Mouse (Mus musculus): ENCODE measurements around the gene Sorcs3. TPM values are rescaled to one million over a fixed set of nuclear protein-coding genes. Genes with fewer than 3 reads are reported as not detected.

Sorcs3 gene
- polyA plus RNA-seq, 1 experiment from 2014 or later: 0.99 TPM

DNA sequence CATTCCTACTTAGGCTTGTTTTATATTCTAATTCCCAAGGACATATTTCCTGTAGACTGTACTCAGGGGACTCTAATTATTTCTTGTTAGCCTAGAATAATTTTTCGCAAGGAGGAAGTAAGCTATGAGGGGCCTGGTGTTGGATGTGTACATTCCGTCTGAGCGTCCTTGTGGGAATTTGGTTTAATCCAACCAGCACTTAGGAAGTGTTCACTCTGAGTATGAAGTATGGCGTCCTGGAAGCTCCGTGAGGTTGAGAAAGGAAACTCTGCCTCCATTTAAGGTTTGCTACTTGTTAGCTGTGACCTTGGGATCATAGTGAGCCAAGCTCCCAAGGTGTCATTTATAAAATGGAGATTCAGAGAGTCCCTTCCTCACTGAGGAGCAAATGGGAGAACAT, 132.3 kb downstream of the Sorcs3 start:
- WGBS: 84% methylated on average over 5 of the region's 5 CpGs
- Histone ChIP-seq H3K27ac (ENCODE audit: low read depth, low read length) (no peak overlapping the region), H3K9me3 (ENCODE audit: control insufficient read depth, low read length) (no peaks in the 10 kb centered on the region), H3K4me3 (ENCODE audit: low read length) (no peak overlapping the region), H3K4me2 (replicated peaks; ENCODE audit: low read depth, low read length) (no peak overlapping the region), H3K36me3 (ENCODE audit: control insufficient read depth, insufficient read depth, low read length) (no peaks in the 10 kb centered on the region), H3K4me1 (ENCODE audit: control insufficient read depth, insufficient read depth, low read length) (0 out of 2 replicates have a peak, but pooled peaks cover 5% of the 10 kb centered on the region), H3K27me3 (ENCODE audit: control insufficient read depth, insufficient read depth, low read length) (no peaks in the 10 kb centered on the region), H3K9ac (ENCODE audit: low read depth, low read length) (no peak overlapping the region)
- ATAC-seq (ENCODE audit: low FRiP score, low TSS enrichment): no peak

GRCm38 (mm10) chr19:48342770-48343169, 136.9 kb downstream of the Sorcs3 start:
- no peaks in the 10 kb centered on the region for H3K36me3 ChIP-seq (ENCODE audit: control insufficient read depth, insufficient read depth, low read length)
- no peak overlapping the region for H3K27ac ChIP-seq (ENCODE audit: low read depth, low read length)
- no peak for ATAC-seq (ENCODE audit: low FRiP score, low TSS enrichment)
- 73% methylated on average over 4 of the region's 4 CpGs for WGBS
- H3K4me2 ChIP-seq (replicated peaks; ENCODE audit: low read depth, low read length): no peak overlapping the region
- no peaks in the 10 kb centered on the region for H3K9me3 ChIP-seq (ENCODE audit: control insufficient read depth, low read length)
- no peaks in the 10 kb centered on the region for H3K27me3 ChIP-seq (ENCODE audit: control insufficient read depth, insufficient read depth, low read length)
- H3K4me1 ChIP-seq (ENCODE audit: control insufficient read depth, insufficient read depth, low read length): no peaks in the 10 kb centered on the region
- no peak overlapping the region for H3K4me3 ChIP-seq (ENCODE audit: low read length)
- H3K9ac ChIP-seq (ENCODE audit: low read depth, low read length): no peak overlapping the region

DNA sequence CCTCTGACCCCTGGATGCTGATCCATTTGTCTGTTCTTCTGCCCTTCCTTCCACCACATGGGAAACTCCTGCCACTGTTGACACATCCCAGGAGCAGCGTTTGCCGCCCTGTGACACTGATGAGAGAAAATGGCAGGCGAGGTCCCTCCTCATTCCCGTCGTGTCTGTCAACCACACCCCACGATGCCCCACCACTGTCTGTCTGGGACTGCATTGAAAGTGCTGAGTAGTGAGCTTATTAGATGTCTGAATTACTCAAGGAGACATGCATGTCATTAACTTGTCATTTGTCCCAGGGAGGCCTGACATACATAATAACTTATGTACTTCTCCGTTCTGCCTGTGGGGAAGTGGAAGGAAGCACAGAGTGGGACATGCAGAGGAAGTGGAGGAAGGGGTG, 137.6 kb downstream of the Sorcs3 start:
- 43% methylated on average over 7 of the region's 7 CpGs for WGBS
- ATAC-seq (ENCODE audit: low FRiP score, low TSS enrichment): no peak
- Histone ChIP-seq H3K4me3 (ENCODE audit: low read length) (no peak overlapping the region), H3K4me1 (ENCODE audit: control insufficient read depth, insufficient read depth, low read length) (no peaks in the 10 kb centered on the region), H3K9ac (ENCODE audit: low read depth, low read length) (no peak overlapping the region), H3K27ac (ENCODE audit: low read depth, low read length) (no peak overlapping the region), H3K4me2 (replicated peaks; ENCODE audit: low read depth, low read length) (no peak overlapping the region), H3K9me3 (ENCODE audit: control insufficient read depth, low read length) (no peaks in the 10 kb centered on the region), H3K27me3 (ENCODE audit: control insufficient read depth, insufficient read depth, low read length) (no peaks in the 10 kb centered on the region), H3K36me3 (ENCODE audit: control insufficient read depth, insufficient read depth, low read length) (no peaks in the 10 kb centered on the region)

- Histone ChIP-seq H3K9ac (ENCODE audit: low read depth, low read length) (no peak overlapping the region), H3K9me3 (ENCODE audit: control insufficient read depth, low read length) (no peaks in the 10 kb centered on the region), H3K27ac (ENCODE audit: low read depth, low read length) (no peak overlapping the region), H3K27me3 (ENCODE audit: control insufficient read depth, insufficient read depth, low read length) (no peaks in the 10 kb centered on the region), H3K36me3 (ENCODE audit: control insufficient read depth, insufficient read depth, low read length) (no peaks in the 10 kb centered on the region), H3K4me1 (ENCODE audit: control insufficient read depth, insufficient read depth, low read length) (no peaks in the 10 kb centered on the region), H3K4me2 (replicated peaks; ENCODE audit: low read depth, low read length) (no peak overlapping the region), H3K4me3 (ENCODE audit: low read length) (no peak overlapping the region)
- no peak for ATAC-seq (ENCODE audit: low FRiP score, low TSS enrichment)
- 81% methylated on average over 5 of the region's 5 CpGs for WGBS
Observed at GRCm38 (mm10) chr19:48347116-48347515, 141.3 kb downstream of the Sorcs3 start.

- H3K27ac ChIP-seq (ENCODE audit: low read depth, low read length): no peak overlapping the region
- no peaks in the 10 kb centered on the region for H3K36me3 ChIP-seq (ENCODE audit: control insufficient read depth, insufficient read depth, low read length)
- H3K4me1 ChIP-seq (ENCODE audit: control insufficient read depth, insufficient read depth, low read length): no peaks in the 10 kb centered on the region
- H3K4me2 ChIP-seq (replicated peaks; ENCODE audit: low read depth, low read length): no peak overlapping the region
- H3K9ac ChIP-seq (ENCODE audit: low read depth, low read length): no peak overlapping the region
- WGBS: 71% methylated on average over 2 of the region's 2 CpGs
- H3K4me3 ChIP-seq (ENCODE audit: low read length): no peak overlapping the region
- ATAC-seq (ENCODE audit: low FRiP score, low TSS enrichment): no peak
- H3K9me3 ChIP-seq (ENCODE audit: control insufficient read depth, low read length): no peaks in the 10 kb centered on the region
- H3K27me3 ChIP-seq (ENCODE audit: control insufficient read depth, insufficient read depth, low read length): no peaks in the 10 kb centered on the region
Observed at GRCm38 (mm10) chr19:48356806-48357205, 151.0 kb downstream of the Sorcs3 start.

DNA sequence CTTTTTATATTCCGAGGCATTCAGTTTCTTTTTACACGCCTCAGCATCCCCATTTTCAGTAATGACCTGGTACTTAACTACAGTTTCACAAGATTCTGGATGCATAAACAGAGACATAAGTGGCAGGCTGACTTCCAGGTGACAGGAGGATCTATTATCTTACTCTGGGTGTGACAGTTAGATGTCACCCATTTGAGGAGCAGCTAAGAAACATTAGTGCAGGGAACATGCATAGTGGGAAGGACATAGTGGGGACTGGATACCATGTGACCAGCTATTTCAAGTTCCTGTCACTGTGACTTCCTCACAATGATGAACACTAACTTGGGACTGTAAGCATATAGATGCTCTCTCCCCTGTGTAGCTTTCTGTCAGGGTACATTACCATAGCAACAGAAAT, 156.3 kb downstream of the Sorcs3 start:
- WGBS: 89% methylated on average over 2 of the region's 2 CpGs
- H3K9ac ChIP-seq (ENCODE audit: low read depth, low read length): no peak overlapping the region
- no peaks in the 10 kb centered on the region for H3K9me3 ChIP-seq (ENCODE audit: control insufficient read depth, low read length)
- H3K4me1 ChIP-seq (ENCODE audit: control insufficient read depth, insufficient read depth, low read length): no peaks in the 10 kb centered on the region
- ATAC-seq (ENCODE audit: low FRiP score, low TSS enrichment): no peak
- no peak overlapping the region for H3K4me2 ChIP-seq (replicated peaks; ENCODE audit: low read depth, low read length)
- H3K4me3 ChIP-seq (ENCODE audit: low read length): no peak overlapping the region
- no peaks in the 10 kb centered on the region for H3K36me3 ChIP-seq (ENCODE audit: control insufficient read depth, insufficient read depth, low read length)
- no peak overlapping the region for H3K27ac ChIP-seq (ENCODE audit: low read depth, low read length)
- H3K27me3 ChIP-seq (ENCODE audit: control insufficient read depth, insufficient read depth, low read length): no peaks in the 10 kb centered on the region

GRCm38 (mm10) chr19:48368056-48368455, 162.2 kb downstream of the Sorcs3 start:
- Histone ChIP-seq H3K4me3 (ENCODE audit: low read length) (no peak overlapping the region), H3K4me1 (ENCODE audit: control insufficient read depth, insufficient read depth, low read length) (no peaks in the 10 kb centered on the region), H3K9ac (ENCODE audit: low read depth, low read length) (no peak overlapping the region), H3K27ac (ENCODE audit: low read depth, low read length) (no peak overlapping the region), H3K4me2 (replicated peaks; ENCODE audit: low read depth, low read length) (no peak overlapping the region), H3K27me3 (ENCODE audit: control insufficient read depth, insufficient read depth, low read length) (no peaks in the 10 kb centered on the region), H3K36me3 (ENCODE audit: control insufficient read depth, insufficient read depth, low read length) (no peaks in the 10 kb centered on the region), H3K9me3 (ENCODE audit: control insufficient read depth, low read length) (no peaks in the 10 kb centered on the region)
- 59% methylated on average over 10 of the region's 10 CpGs for WGBS
- no peak for ATAC-seq (ENCODE audit: low FRiP score, low TSS enrichment)

DNA sequence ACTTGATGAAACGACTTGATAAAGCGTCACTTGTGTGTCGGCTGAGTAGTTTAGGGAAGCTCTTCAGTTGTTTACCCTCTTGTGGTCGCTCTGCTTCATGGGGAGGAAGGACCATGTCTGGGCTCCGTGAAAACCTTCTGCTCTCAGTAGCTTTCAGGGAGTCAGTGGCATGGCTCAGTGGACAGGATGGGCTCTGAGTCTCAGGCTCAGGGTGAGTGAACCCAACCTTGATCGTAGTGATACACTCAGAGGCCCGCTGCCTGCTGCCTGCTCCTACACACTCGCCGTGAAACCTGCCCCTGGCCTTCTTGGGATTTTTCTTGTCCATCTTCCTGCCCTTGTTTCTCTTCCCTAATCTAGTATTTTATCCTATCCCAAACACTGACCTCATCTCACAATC, 166.0 kb downstream of the Sorcs3 start:
- Histone ChIP-seq H3K4me1 (ENCODE audit: control insufficient read depth, insufficient read depth, low read length) (no peaks in the 10 kb centered on the region), H3K4me2 (replicated peaks; ENCODE audit: low read depth, low read length) (no peak overlapping the region), H3K9ac (ENCODE audit: low read depth, low read length) (no peak overlapping the region), H3K9me3 (ENCODE audit: control insufficient read depth, low read length) (no peaks in the 10 kb centered on the region), H3K27ac (ENCODE audit: low read depth, low read length) (no peak overlapping the region), H3K4me3 (ENCODE audit: low read length) (no peak overlapping the region), H3K27me3 (ENCODE audit: control insufficient read depth, insufficient read depth, low read length) (no peaks in the 10 kb centered on the region), H3K36me3 (ENCODE audit: control insufficient read depth, insufficient read depth, low read length) (no peaks in the 10 kb centered on the region)
- WGBS: 40% methylated on average over 9 of the region's 9 CpGs
- peak; percentile 49; the same call in 1 of the 2 replicates for ATAC-seq (ENCODE audit: low FRiP score, low TSS enrichment)

- Histone ChIP-seq H3K36me3 (ENCODE audit: control insufficient read depth, insufficient read depth, low read length) (no peaks in the 10 kb centered on the region), H3K4me1 (ENCODE audit: control insufficient read depth, insufficient read depth, low read length) (no peaks in the 10 kb centered on the region), H3K27me3 (ENCODE audit: control insufficient read depth, insufficient read depth, low read length) (no peaks in the 10 kb centered on the region), H3K4me2 (replicated peaks; ENCODE audit: low read depth, low read length) (no peak overlapping the region), H3K4me3 (ENCODE audit: low read length) (no peak overlapping the region), H3K9ac (ENCODE audit: low read depth, low read length) (no peak overlapping the region), H3K27ac (ENCODE audit: low read depth, low read length) (no peak overlapping the region), H3K9me3 (ENCODE audit: control insufficient read depth, low read length) (no peaks in the 10 kb centered on the region)
- WGBS: 52% methylated on average over 11 of the region's 11 CpGs
- peak; percentile 39; the same call in 1 of the 2 replicates for ATAC-seq (ENCODE audit: low FRiP score, low TSS enrichment)
Observed at GRCm38 (mm10) chr19:48378006-48378540, 172.2 kb downstream of the Sorcs3 start.
